Mouse (Mus musculus) megakaryocyte, embryonic 14.5 days (primary cell): ENCODE results near the gene Ints13.

ENCODE experiments used
- FLI1 ChIP-seq: IDR thresholded peaks from 2 replicates; pipeline ENCODE4 v1.6.1; 2012; ENCODE audit warnings: low read length, inconsistent platforms, mixed read lengths
- GATA1 ChIP-seq: IDR thresholded peaks from 3 replicates; pipeline ENCODE4 v1.6.1; 2012; ENCODE audit warnings: mixed read lengths, low read length, inconsistent platforms, borderline replicate concordance

GRCm38 (mm10) chr6:146583366-146584046 is 5.9 kb upstream of the Ints13 start:
- no peak for TF ChIP-seq FLI1
- no peak for TF ChIP-seq GATA1
